15 mouse cellular contexts compared by ENCODE assay signal in the genomic region with DNA sequence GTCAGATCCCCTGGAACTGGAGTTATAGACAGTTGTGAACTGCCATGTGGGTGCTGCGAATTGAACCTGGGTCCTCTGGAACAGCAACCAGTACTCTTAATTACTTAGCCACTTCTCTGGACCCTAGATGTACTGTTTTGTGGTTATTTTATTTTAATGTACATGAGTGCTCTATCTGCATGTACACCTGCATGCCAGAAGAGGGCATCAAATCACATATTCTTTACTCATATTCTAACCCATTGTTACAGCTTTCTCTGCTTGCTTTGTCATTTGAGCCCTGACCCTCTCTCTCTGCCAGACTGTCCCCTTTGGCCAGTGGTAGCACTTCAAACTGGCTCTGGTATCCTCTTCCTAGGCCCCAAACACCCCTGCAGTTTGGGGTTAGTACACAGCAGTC.
DNase-seq lines count a peak whose midpoint lies in the region; ATAC-seq and TF ChIP-seq lines count a peak whose summit lies in the region.
"Had no signal": no experiment of that assay in that cellular context is flagged by ENCODE, and none has a peak within 500 bp of the region (broad histone marks: within the 10 kb centered on the region; RNA-seq: fewer than 3 reads in every experiment).

No protein-coding gene starts in this region.

- no peaks in the 10 kb centered on the region for H3K9me3 ChIP-seq in hindbrain, embryonic 15.5 days
- no peaks in the 10 kb centered on the region; the same call in 1 of the 2 replicates for H3K9me3 ChIP-seq in hindbrain, embryonic 16.5 days (ENCODE audit: control insufficient read depth, low read length)
- no peaks in the 10 kb centered on the region for H3K9me3 ChIP-seq in midbrain, postnatal 0 days (ENCODE audit: low read length)
- no peaks in the 10 kb centered on the region for H3K9me3 ChIP-seq in midbrain, embryonic 14.5 days (ENCODE audit: control insufficient read depth, low read length)
- H3K9me3 ChIP-seq in neural tube, embryonic 15.5 days (replicated peaks), result no peaks in the 10 kb centered on the region
- H3K9me3 ChIP-seq: heart, embryonic 10.5 days; kidney, embryonic 15.5 days; limb, embryonic 13.5 days had no signal

- H3K4me2 ChIP-seq in hindbrain, embryonic 15.5 days, result no peak overlapping the region
- no peak overlapping the region for H3K4me2 ChIP-seq in hindbrain, embryonic 16.5 days (ENCODE audit: low read length)
- no peak overlapping the region for H3K4me2 ChIP-seq in midbrain, postnatal 0 days (ENCODE audit: low read depth, low read length, poor library complexity, severe bottlenecking)
- no peak overlapping the region for H3K4me2 ChIP-seq in midbrain, embryonic 14.5 days (ENCODE audit: low read length)
- no peak overlapping the region for H3K4me2 ChIP-seq in neural tube, embryonic 15.5 days
- H3K4me2 ChIP-seq: kidney, embryonic 15.5 days; limb, embryonic 13.5 days had no signal

- 90% methylated on average over 1 of the region's 1 CpGs for WGBS in hindbrain, embryonic 15.5 days
- 96% methylated on average over 1 of the region's 1 CpGs for WGBS in hindbrain, embryonic 16.5 days
- 88% methylated on average over 1 of the region's 1 CpGs for WGBS in midbrain, postnatal 0 days
- 96% methylated on average over 1 of the region's 1 CpGs for WGBS in midbrain, embryonic 14.5 days
- WGBS in neural tube, embryonic 15.5 days, result 89% methylated on average over 1 of the region's 1 CpGs
- WGBS in cerebellum, adult 2 months, result 92% methylated on average over 1 of the region's 1 CpGs

- H3K9ac ChIP-seq in hindbrain, embryonic 15.5 days, result no peak overlapping the region
- H3K9ac ChIP-seq in hindbrain, embryonic 16.5 days (ENCODE audit: low read depth, low read length), result no peak overlapping the region
- no peak overlapping the region for H3K9ac ChIP-seq in midbrain, postnatal 0 days (replicated peaks; ENCODE audit: low read length, poor library complexity, severe bottlenecking)
- no peak overlapping the region for H3K9ac ChIP-seq in midbrain, embryonic 14.5 days (replicated peaks; ENCODE audit: low read length)
- H3K9ac ChIP-seq in neural tube, embryonic 15.5 days (replicated peaks), result no peak overlapping the region
- H3K9ac ChIP-seq: kidney, embryonic 15.5 days; limb, embryonic 13.5 days had no signal

- 0 out of 2 replicates have a peak, but pooled peaks cover 4% of the 10 kb centered on the region for H3K4me1 ChIP-seq in hindbrain, embryonic 15.5 days (replicated peaks)
- H3K4me1 ChIP-seq in hindbrain, embryonic 16.5 days (ENCODE audit: control insufficient read depth, insufficient read depth, low read depth, low read length), result peaks cover under 1% of the 10 kb centered on the region; the same call in 1 of the 2 replicates
- 0 out of 2 replicates have a peak, but pooled peaks cover 3% of the 10 kb centered on the region for H3K4me1 ChIP-seq in midbrain, postnatal 0 days (ENCODE audit: insufficient read depth, low read length)
- no peaks in the 10 kb centered on the region; the same call in 1 of the 2 replicates for H3K4me1 ChIP-seq in midbrain, embryonic 14.5 days (ENCODE audit: control insufficient read depth, insufficient read depth, low read length)
- peaks cover 5% of the 10 kb centered on the region; the same call in 1 of the 2 replicates for H3K4me1 ChIP-seq in neural tube, embryonic 15.5 days
- H3K4me1 ChIP-seq in cerebellum, adult 2 months (ENCODE audit: control insufficient read depth, insufficient read depth, low read length), result no peaks in the 10 kb centered on the region; the same call in 1 of the 2 replicates
- H3K4me1 ChIP-seq: heart, embryonic 10.5 days; kidney, embryonic 15.5 days; limb, embryonic 13.5 days had no signal

- no peak for ATAC-seq in hindbrain, embryonic 15.5 days (ENCODE audit: low FRiP score, low read depth)
- no peak for ATAC-seq in hindbrain, embryonic 16.5 days
- ATAC-seq in midbrain, postnatal 0 days (ENCODE audit: low FRiP score), result no peak
- ATAC-seq in midbrain, embryonic 14.5 days (ENCODE audit: low FRiP score, low TSS enrichment), result no peak
- peak; percentile 18; the same call in 1 of the 2 replicates for ATAC-seq in neural tube, embryonic 15.5 days (ENCODE audit: low FRiP score)

- no peak overlapping the region for H3K4me3 ChIP-seq in hindbrain, embryonic 15.5 days
- H3K4me3 ChIP-seq in hindbrain, embryonic 16.5 days (ENCODE audit: low read length), result no peak overlapping the region
- H3K4me3 ChIP-seq in midbrain, postnatal 0 days (ENCODE audit: low read depth, low read length), result no peak overlapping the region
- no peak overlapping the region for H3K4me3 ChIP-seq in midbrain, embryonic 14.5 days (replicated peaks; ENCODE audit: low read depth, low read length)
- H3K4me3 ChIP-seq in neural tube, embryonic 15.5 days (replicated peaks), result no peak overlapping the region
- H3K4me3 ChIP-seq in cerebellum, adult 2 months (replicated peaks; ENCODE audit: insufficient read depth, low read depth, low read length), result no peak overlapping the region
- H3K4me3 ChIP-seq: gastrocnemius, adult 2 months; heart, embryonic 10.5 days; kidney, embryonic 15.5 days; limb, embryonic 13.5 days had no signal

- H3K27ac ChIP-seq in hindbrain, embryonic 15.5 days (replicated peaks), result 0 out of 2 replicates have a peak overlapping the region, but pooled peaks have one; percentile 35
- H3K27ac ChIP-seq in hindbrain, embryonic 16.5 days (ENCODE audit: low read depth, low read length), result no peak overlapping the region
- no peak overlapping the region for H3K27ac ChIP-seq in midbrain, postnatal 0 days (ENCODE audit: low read depth, low read length)
- H3K27ac ChIP-seq in midbrain, embryonic 14.5 days (replicated peaks; ENCODE audit: low read depth, low read length), result no peak overlapping the region
- H3K27ac ChIP-seq in neural tube, embryonic 15.5 days (replicated peaks), result no peak overlapping the region
- no peak overlapping the region for H3K27ac ChIP-seq in cerebellum, adult 2 months (ENCODE audit: insufficient read depth, low read length)
- H3K27ac ChIP-seq: gastrocnemius, adult 2 months; heart, embryonic 10.5 days; kidney, embryonic 15.5 days; limb, embryonic 13.5 days had no signal

- H3K36me3 ChIP-seq in hindbrain, embryonic 15.5 days, result no peaks in the 10 kb centered on the region
- H3K36me3 ChIP-seq in hindbrain, embryonic 16.5 days (ENCODE audit: control insufficient read depth, insufficient read depth, low read length), result no peaks in the 10 kb centered on the region
- H3K36me3 ChIP-seq in midbrain, postnatal 0 days (ENCODE audit: insufficient read depth, low read length), result no peaks in the 10 kb centered on the region
- H3K36me3 ChIP-seq in midbrain, embryonic 14.5 days (ENCODE audit: control insufficient read depth, insufficient read depth, low read length), result no peaks in the 10 kb centered on the region
- no peaks in the 10 kb centered on the region for H3K36me3 ChIP-seq in neural tube, embryonic 15.5 days
- H3K36me3 ChIP-seq: heart, embryonic 10.5 days; kidney, embryonic 15.5 days; limb, embryonic 13.5 days had no signal

- peak; percentile 60 for TF ChIP-seq CTCF in midbrain, postnatal 0 days (IDR thresholded peaks at IDR 0.05)
- no peak for TF ChIP-seq CTCF in cerebellum, adult 2 months (IDR thresholded peaks at IDR 0.05; ENCODE audit: borderline replicate concordance, insufficient read depth, low read depth, low read length)

- TF ChIP-seq POLR2A in cerebellum, adult 2 months (IDR thresholded peaks at IDR 0.05; ENCODE audit: borderline replicate concordance, insufficient read depth, low read length), result no peak

- no peaks in the 10 kb centered on the region for H3K27me3 ChIP-seq in hindbrain, embryonic 15.5 days
- no peaks in the 10 kb centered on the region for H3K27me3 ChIP-seq in hindbrain, embryonic 16.5 days (replicated peaks; ENCODE audit: control insufficient read depth, insufficient read depth, low read length)
- no peaks in the 10 kb centered on the region for H3K27me3 ChIP-seq in midbrain, postnatal 0 days (ENCODE audit: insufficient read depth, low read length)
- no peaks in the 10 kb centered on the region for H3K27me3 ChIP-seq in midbrain, embryonic 14.5 days (ENCODE audit: control insufficient read depth, insufficient read depth, low read length)
- no peaks in the 10 kb centered on the region for H3K27me3 ChIP-seq in neural tube, embryonic 15.5 days (replicated peaks)
- no peaks in the 10 kb centered on the region for H3K27me3 ChIP-seq in cerebellum, adult 2 months (ENCODE audit: control insufficient read depth, insufficient read depth, low read length)
- H3K27me3 ChIP-seq: kidney, embryonic 15.5 days; limb, embryonic 13.5 days had no signal

- peak; percentile 16 to 26 for DNase-seq in cerebellum, postnatal 10 days
- DNase-seq in cerebellum, adult 18-20 months, result no peak
- DNase-seq in midbrain, postnatal 0 days (ENCODE audit: low spot score), result no peak
- DNase-seq in midbrain, embryonic 14.5 days, result no peak
- DNase-seq in cerebellum, adult 2 months, result no peak
- DNase-seq: adrenal gland, postnatal 10 days; B cell, adult 2 months; gastrocnemius, adult 2 months; lung, adult 18-20 months had no signal

Comparison
In these comparisons a context has a peak if more than half of its experiments do, and no peak if none do; other contexts are left out.
1. DNase-seq: peak in cerebellum, postnatal 10 days (2 of 2); none in cerebellum, adult 18-20 months (0 of 2), midbrain, postnatal 0 days (single experiment), midbrain, embryonic 14.5 days (single experiment) and cerebellum, adult 2 months (0 of 2).